In genomic region chr11:16589085-16589680, GRCm38 (mm10) we compare ENCODE assay signal across 26 mouse cellular contexts.
DNase-seq lines count a peak whose midpoint lies in the region; ATAC-seq and TF ChIP-seq lines count a peak whose summit lies in the region.
"Had no signal": no experiment of that assay in that cellular context is flagged by ENCODE, and none has a peak within 500 bp of the region (broad histone marks: within the 10 kb centered on the region; RNA-seq: fewer than 3 reads in every experiment).

No protein-coding gene starts in this region.

- H3K27ac ChIP-seq in heart, embryonic 12.5 days (ENCODE audit: poor library complexity, severe bottlenecking) = peak overlapping the region; percentile 33; the same call in 1 of the 2 replicates
- no peak overlapping the region for H3K27ac ChIP-seq in heart, embryonic 11.5 days (ENCODE audit: low read depth, low read length)
- H3K27ac ChIP-seq in testis, adult 2 months (ENCODE audit: control insufficient read depth, insufficient read depth, low read depth, low read length) = 0 out of 2 replicates have a peak overlapping the region, but pooled peaks have one; percentile 1
- H3K27ac ChIP-seq: forebrain, embryonic 13.5 days; layer of hippocampus, adult 2 months; left cerebral cortex, adult 2 months; limb, embryonic 12.5 days; liver, embryonic 13.5 days; midbrain, embryonic 13.5 days; neural tube, embryonic 13.5 days; stomach, embryonic 15.5 days had no signal

- DNase-seq in gastrocnemius, postnatal 25 days = peak; percentile 61
- DNase-seq in gastrocnemius, postnatal 10 days = no peak
- no peak for DNase-seq in testis, postnatal 10 days (ENCODE audit: low spot score)
- DNase-seq in ovary, postnatal 14 days (ENCODE audit: low spot score) = no peak
- DNase-seq: adrenal gland, adult 8-10 months; B cell, adult 2 months; cerebellum, adult 11 months; cerebellum, adult 9-10 months; cerebellum, postnatal 36 days; kidney, adult 2 months; liver, embryonic 13.5 days; lung, adult 2 months; lung, postnatal 4 days; thymus, adult 2 months; thymus, postnatal 36 days had no signal

- no peak for TF ChIP-seq POLR2A in testis, adult 2 months (IDR thresholded peaks at IDR 0.05; ENCODE audit: control insufficient read depth, low read depth, low read length)

- H3K9ac ChIP-seq in heart, embryonic 12.5 days = no peak overlapping the region
- no peak overlapping the region for H3K9ac ChIP-seq in heart, embryonic 11.5 days (ENCODE audit: low read depth, low read length)
- H3K9ac ChIP-seq: forebrain, embryonic 13.5 days; limb, embryonic 12.5 days; liver, embryonic 13.5 days; midbrain, embryonic 13.5 days; neural tube, embryonic 13.5 days; stomach, embryonic 15.5 days had no signal

- no peaks in the 10 kb centered on the region for H3K36me3 ChIP-seq in heart, embryonic 12.5 days
- H3K36me3 ChIP-seq in heart, embryonic 11.5 days (ENCODE audit: control insufficient read depth, insufficient read depth, low read length) = no peaks in the 10 kb centered on the region
- H3K36me3 ChIP-seq in testis, adult 2 months (ENCODE audit: control insufficient read depth, insufficient read depth, low read length) = no peaks in the 10 kb centered on the region
- H3K36me3 ChIP-seq: limb, embryonic 12.5 days; liver, embryonic 13.5 days; midbrain, embryonic 13.5 days; neural tube, embryonic 13.5 days; stomach, embryonic 15.5 days had no signal

- TF ChIP-seq CTCF in testis, adult 2 months (IDR thresholded peaks at IDR 0.05; ENCODE audit: control insufficient read depth, insufficient read depth, insufficient replicate concordance, low read depth, low read length) = no peak

- no peaks in the 10 kb centered on the region for H3K9me3 ChIP-seq in heart, embryonic 12.5 days (replicated peaks)
- no peaks in the 10 kb centered on the region for H3K9me3 ChIP-seq in heart, embryonic 11.5 days (replicated peaks; ENCODE audit: control insufficient read depth, low read length)
- H3K9me3 ChIP-seq: forebrain, embryonic 13.5 days; limb, embryonic 12.5 days; liver, embryonic 13.5 days; midbrain, embryonic 13.5 days; neural tube, embryonic 13.5 days; stomach, embryonic 15.5 days had no signal

- H3K4me2 ChIP-seq in heart, embryonic 12.5 days = no peak overlapping the region
- H3K4me2 ChIP-seq in heart, embryonic 11.5 days = no peak overlapping the region
- H3K4me2 ChIP-seq: forebrain, embryonic 13.5 days; limb, embryonic 12.5 days; liver, embryonic 13.5 days; midbrain, embryonic 13.5 days; neural tube, embryonic 13.5 days; stomach, embryonic 15.5 days had no signal

- H3K27me3 ChIP-seq in heart, embryonic 12.5 days (replicated peaks) = no peaks in the 10 kb centered on the region
- H3K27me3 ChIP-seq in heart, embryonic 11.5 days (ENCODE audit: control insufficient read depth, insufficient read depth, low read length) = no peaks in the 10 kb centered on the region
- H3K27me3 ChIP-seq in testis, adult 2 months (ENCODE audit: control insufficient read depth, insufficient read depth, low read length) = no peaks in the 10 kb centered on the region
- H3K27me3 ChIP-seq: forebrain, embryonic 13.5 days; limb, embryonic 12.5 days; liver, embryonic 13.5 days; midbrain, embryonic 13.5 days; neural tube, embryonic 13.5 days; stomach, embryonic 15.5 days had no signal

- WGBS in heart, embryonic 12.5 days = 50% methylated on average over 4 of the region's 4 CpGs
- WGBS in heart, embryonic 11.5 days (ENCODE audit: insufficient replicate concordance) = 63% methylated on average over 4 of the region's 4 CpGs

- H3K4me3 ChIP-seq in heart, embryonic 12.5 days = no peak overlapping the region
- no peak overlapping the region for H3K4me3 ChIP-seq in heart, embryonic 11.5 days (ENCODE audit: low read depth, low read length)
- H3K4me3 ChIP-seq in testis, adult 2 months (ENCODE audit: control insufficient read depth, low read depth, low read length) = no peak overlapping the region
- H3K4me3 ChIP-seq: forebrain, embryonic 13.5 days; layer of hippocampus, adult 2 months; left cerebral cortex, adult 2 months; limb, embryonic 12.5 days; liver, embryonic 13.5 days; midbrain, embryonic 13.5 days; neural tube, embryonic 13.5 days; stomach, embryonic 15.5 days had no signal

- ATAC-seq in heart, embryonic 12.5 days (ENCODE audit: insufficient number of reproducible peaks, low FRiP score) = no peak
- ATAC-seq in heart, embryonic 11.5 days (replicated peaks; ENCODE audit: insufficient number of reproducible peaks, low FRiP score, low TSS enrichment) = no peak
- ATAC-seq: forebrain, embryonic 13.5 days; hindbrain, embryonic 16.5 days; midbrain, embryonic 13.5 days had no signal

- H3K4me1 ChIP-seq in heart, embryonic 12.5 days (replicated peaks) = peaks cover 33% of the 10 kb centered on the region
- peaks cover 13% of the 10 kb centered on the region for H3K4me1 ChIP-seq in heart, embryonic 11.5 days (ENCODE audit: control insufficient read depth, insufficient read depth, low read length)
- H3K4me1 ChIP-seq in testis, adult 2 months (ENCODE audit: control insufficient read depth, insufficient read depth, low read length) = peaks cover 18% of the 10 kb centered on the region
- H3K4me1 ChIP-seq: liver, embryonic 13.5 days had no signal
